ENCODE assay signal across 30 mouse cellular contexts in the genomic region with DNA sequence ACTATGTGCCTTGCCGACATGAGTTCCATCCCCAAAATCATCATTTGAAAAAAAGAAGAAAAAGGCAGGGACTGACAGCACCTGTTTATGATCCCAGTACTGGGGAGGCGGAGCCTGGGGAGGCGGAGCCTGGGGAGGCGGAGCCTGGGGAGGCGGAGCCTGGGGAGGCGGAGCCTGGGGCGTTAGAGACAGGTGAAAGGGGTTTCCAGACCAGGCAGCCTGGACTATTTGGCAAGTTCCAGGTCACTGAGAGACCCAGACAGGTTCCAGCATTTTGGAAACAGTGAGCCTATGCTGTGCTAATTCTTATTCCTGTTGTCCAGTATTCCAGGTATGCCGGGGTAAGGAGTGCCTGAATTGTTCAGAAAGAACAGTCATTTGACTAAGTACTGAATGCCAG. TPM values are rescaled to one million over a fixed set of nuclear protein-coding genes. Genes with fewer than 3 reads are reported as not detected.
DNase-seq lines count a peak whose midpoint lies in the region; ATAC-seq and TF ChIP-seq lines count a peak whose summit lies in the region.
"Had no signal": no experiment of that assay in that cellular context is flagged by ENCODE, and none has a peak within 500 bp of the region (broad histone marks: within the 10 kb centered on the region; RNA-seq: fewer than 3 reads in every experiment).

A gene (plus strand): TSS at position 224 of the 400 bp plus-strand sequence.

- TF ChIP-seq POLR2A in ES-Bruce4 (IDR thresholded peaks at IDR 0.05; ENCODE audit: insufficient read depth, low read length): no peak

- H3K27me3 ChIP-seq in ES-Bruce4 (ENCODE audit: control insufficient read depth, insufficient read depth, low read length, poor library complexity, severe bottlenecking): no peaks in the 10 kb centered on the region
- no peaks in the 10 kb centered on the region for H3K27me3 ChIP-seq in liver, postnatal 0 days (ENCODE audit: insufficient read depth, low read length)
- H3K27me3 ChIP-seq in liver, embryonic 12.5 days (replicated peaks): no peaks in the 10 kb centered on the region; the same call in 1 of the 2 replicates
- H3K27me3 ChIP-seq: embryonic facial prominence, embryonic 15.5 days; forebrain, embryonic 13.5 days; forebrain, embryonic 15.5 days had no signal

- no peak within 1 kb of the TSS for H3K9ac ChIP-seq in ES-Bruce4 (ENCODE audit: low read depth, poor library complexity, severe bottlenecking)
- no peak within 1 kb of the TSS for H3K9ac ChIP-seq in liver, postnatal 0 days (replicated peaks)
- H3K9ac ChIP-seq in liver, embryonic 12.5 days: no peak within 1 kb of the TSS
- H3K9ac ChIP-seq: embryonic facial prominence, embryonic 13.5 days; embryonic facial prominence, embryonic 15.5 days; forebrain, embryonic 13.5 days; forebrain, embryonic 15.5 days; forebrain, postnatal 0 days had no signal

- H3K27ac ChIP-seq in ES-Bruce4 (ENCODE audit: insufficient read depth, low read length): no peak within 1 kb of the TSS
- H3K27ac ChIP-seq in liver, postnatal 0 days (ENCODE audit: low read depth): no peak within 1 kb of the TSS
- no peak within 1 kb of the TSS for H3K27ac ChIP-seq in liver, embryonic 12.5 days
- H3K27ac ChIP-seq: embryonic facial prominence, embryonic 13.5 days; embryonic facial prominence, embryonic 15.5 days; forebrain, embryonic 13.5 days; forebrain, embryonic 15.5 days had no signal

- no peaks in the 10 kb centered on the region for H3K36me3 ChIP-seq in ES-Bruce4 (ENCODE audit: control insufficient read depth, insufficient read depth, low read length, poor library complexity, severe bottlenecking)
- no peaks in the 10 kb centered on the region for H3K36me3 ChIP-seq in liver, postnatal 0 days (replicated peaks; ENCODE audit: insufficient read depth, low read length)
- no peaks in the 10 kb centered on the region for H3K36me3 ChIP-seq in liver, embryonic 12.5 days
- H3K36me3 ChIP-seq: embryonic facial prominence, embryonic 13.5 days; embryonic facial prominence, embryonic 15.5 days; forebrain, embryonic 15.5 days; G1E had no signal

- H3K4me3 ChIP-seq in ES-Bruce4 (ENCODE audit: low read depth, low read length): 0 out of 2 replicates have a peak within 1 kb of the TSS, but pooled peaks have one; percentile 7
- no peak within 1 kb of the TSS for H3K4me3 ChIP-seq in liver, postnatal 0 days (ENCODE audit: low read depth, low read length)
- H3K4me3 ChIP-seq in liver, embryonic 12.5 days: no peak within 1 kb of the TSS
- H3K4me3 ChIP-seq: embryonic facial prominence, embryonic 13.5 days; embryonic facial prominence, embryonic 15.5 days; erythroblast, embryonic 14.5 days; forebrain, embryonic 13.5 days; forebrain, embryonic 15.5 days had no signal

- no peaks in the 10 kb centered on the region for H3K9me3 ChIP-seq in ES-Bruce4 (replicated peaks; ENCODE audit: control insufficient read depth, insufficient read depth, low read length, poor library complexity, severe bottlenecking)
- 0 out of 2 replicates have a peak, but pooled peaks cover 2% of the 10 kb centered on the region for H3K9me3 ChIP-seq in liver, postnatal 0 days (ENCODE audit: low read length)
- no peaks in the 10 kb centered on the region for H3K9me3 ChIP-seq in liver, embryonic 12.5 days (replicated peaks)
- H3K9me3 ChIP-seq: embryonic facial prominence, embryonic 13.5 days; embryonic facial prominence, embryonic 15.5 days; forebrain, embryonic 13.5 days; forebrain, embryonic 15.5 days; G1E had no signal

- peak; percentile 41 for DNase-seq in testis, postnatal 10 days (ENCODE audit: low spot score)
- DNase-seq in testis, postnatal 14 days (ENCODE audit: low spot score): no peak
- peak; percentile 31 for DNase-seq in R1 (ENCODE audit: low read depth, low spot score)
- DNase-seq in adipocyte (ENCODE audit: low spot score): no peak
- no peak for DNase-seq in liver, postnatal 0 days
- DNase-seq: adrenal gland, adult 2 months; adrenal gland, postnatal 10 days; adrenal gland, postnatal 25 days; cerebellum, adult 11 months; cerebellum, adult 18-20 months; cerebellum, adult 8-10 months; cerebellum, adult 9-11 months; cerebellum, postnatal 14 days; cerebellum, postnatal 36 days; embryo, embryonic 11 days; forebrain, postnatal 0 days had no signal

- WGBS in liver, postnatal 0 days (ENCODE audit: insufficient replicate concordance): 72% methylated on average over 8 of the region's 8 CpGs
- 71% methylated on average over 8 of the region's 8 CpGs for WGBS in liver, embryonic 12.5 days (ENCODE audit: insufficient replicate concordance)

- TF ChIP-seq EP300 in ES-Bruce4 (IDR thresholded peaks at IDR 0.05; ENCODE audit: insufficient read depth, low read depth, low read length): no peak
- no peak for TF ChIP-seq EP300 in liver, postnatal 0 days (IDR thresholded peaks at IDR 0.05; ENCODE audit: low read depth)

- TF ChIP-seq CTCF in ES-Bruce4 (IDR thresholded peaks at IDR 0.05; ENCODE audit: low read depth, low read length): no peak
- TF ChIP-seq CTCF in liver, postnatal 0 days (IDR thresholded peaks at IDR 0.05; ENCODE audit: low read depth): no peak

- ATAC-seq in liver, postnatal 0 days: no peak
- ATAC-seq in liver, embryonic 12.5 days: no peak
- ATAC-seq: activated CD4-positive, CD25-positive, alpha-beta regulatory T cell, adult 4 months; forebrain, embryonic 13.5 days; forebrain, embryonic 15.5 days; forebrain, postnatal 0 days; Patski had no signal

- H3K4me1 ChIP-seq in ES-Bruce4 (ENCODE audit: control insufficient read depth, insufficient read depth, low read length): no peaks in the 10 kb centered on the region
- H3K4me1 ChIP-seq in liver, postnatal 0 days (ENCODE audit: insufficient read depth): no peaks in the 10 kb centered on the region
- H3K4me1 ChIP-seq in liver, embryonic 12.5 days: no peaks in the 10 kb centered on the region
- H3K4me1 ChIP-seq: embryonic facial prominence, embryonic 13.5 days; embryonic facial prominence, embryonic 15.5 days; forebrain, embryonic 13.5 days; forebrain, embryonic 15.5 days had no signal

- H3K4me2 ChIP-seq in liver, postnatal 0 days (ENCODE audit: low read depth, low read length): no peak within 1 kb of the TSS
- no peak within 1 kb of the TSS for H3K4me2 ChIP-seq in liver, embryonic 12.5 days
- H3K4me2 ChIP-seq: embryonic facial prominence, embryonic 13.5 days; embryonic facial prominence, embryonic 15.5 days; forebrain, embryonic 13.5 days; forebrain, embryonic 15.5 days had no signal

RNA-seq across cellular contexts. Expression of the gene that starts here (rescaled TPM):
- polyA plus RNA-seq in ES-Bruce4 (2011; ENCODE audit: insufficient read depth, insufficient read length, low read depth, missing spikeins): not detected in 2 replicates
- polyA plus RNA-seq in liver, postnatal 0 days (2015; fragmentation: Nextera tagmentation; extraction: Ambion mirVana): not detected in 2 replicates
- polyA plus RNA-seq in liver, embryonic 12.5 days (2016; fragmentation: Nextera tagmentation; extraction: Ambion mirVana): not detected in 2 replicates
- polyA plus RNA-seq: activated CD4-positive, CD25-positive, alpha-beta regulatory T cell, adult 4 months; adrenal gland, adult 2 months; brain, embryonic 14.5 days; C2C12; embryonic facial prominence, embryonic 11.5 days; embryonic facial prominence, embryonic 13.5 days; embryonic facial prominence, embryonic 15.5 days; erythroblast, embryonic 14.5 days; forebrain, embryonic 11.5 days; forebrain, embryonic 13.5 days; forebrain, embryonic 15.5 days; G1E; Patski had no signal

Comparison
In these comparisons a context has a peak if more than half of its experiments do, and no peak if none do; other contexts are left out.
1. DNase-seq: peak in testis, postnatal 10 days (single experiment) and R1 (single experiment); none in testis, postnatal 14 days (single experiment), adipocyte (single experiment) and liver, postnatal 0 days (single experiment).